16 mouse cellular contexts compared by ENCODE assay signal in the genomic region with DNA sequence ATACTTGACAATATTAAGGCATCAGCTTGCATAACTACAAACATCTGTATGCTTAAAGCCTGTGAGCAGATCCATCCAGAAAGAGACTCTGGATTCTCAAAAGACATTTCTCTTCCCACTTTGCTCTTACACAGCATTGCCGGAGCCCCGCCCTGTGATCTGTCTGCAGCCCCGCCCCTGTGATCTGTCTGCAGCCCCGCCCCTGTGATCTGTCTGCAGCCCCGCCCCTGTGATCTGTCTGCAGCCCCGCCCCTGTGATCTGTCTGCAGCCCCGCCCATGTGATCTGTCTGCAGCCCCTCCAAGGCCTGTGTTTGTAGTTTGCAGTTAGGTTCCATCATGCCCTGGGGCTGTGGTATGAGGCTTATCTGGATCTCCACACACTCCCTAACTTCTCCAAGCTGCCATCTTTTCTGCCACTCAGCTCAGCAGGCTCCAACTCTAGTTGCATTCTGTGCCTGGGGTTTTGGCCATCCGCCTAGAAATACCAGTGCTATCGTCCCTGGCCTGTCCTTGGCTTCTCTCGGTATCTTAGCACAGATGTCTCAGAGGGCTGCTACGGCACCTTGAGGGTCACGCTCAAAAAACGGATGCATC.
DNase-seq lines count a peak whose midpoint lies in the region; ATAC-seq lines count a peak whose summit lies in the region.
"Had no signal": no experiment of that assay in that cellular context is flagged by ENCODE, and none has a peak within 500 bp of the region (broad histone marks: within the 10 kb centered on the region; RNA-seq: fewer than 3 reads in every experiment).

No protein-coding gene starts in this region.

- H3K4me1 ChIP-seq in lung, embryonic 15.5 days = no peaks in the 10 kb centered on the region
- H3K4me1 ChIP-seq: embryonic facial prominence, embryonic 13.5 days; forebrain, embryonic 12.5 days; midbrain, embryonic 13.5 days had no signal

- peak; percentile 7 for DNase-seq in embryo, embryonic 10 days (ENCODE audit: low spot score)
- DNase-seq in embryo, embryonic 9.5 days (ENCODE audit: extremely low spot score) = no peak
- no peak for DNase-seq in lung, adult 18-20 months
- peak; percentile 74 for DNase-seq in adrenal gland, adult 2 months
- DNase-seq in heart, postnatal 10 days = peak; percentile 12 to 16
- DNase-seq in frontal cortex, adult 2 months (ENCODE audit: extremely low spot score in 1 of 2, low spot score in 1 of 2) = no peak
- DNase-seq in thymus, adult 18-20 months = no peak
- DNase-seq: retina, postnatal 1 day; spleen, adult 18-20 months had no signal

- no peak overlapping the region for H3K4me2 ChIP-seq in lung, embryonic 15.5 days
- H3K4me2 ChIP-seq: embryonic facial prominence, embryonic 13.5 days; forebrain, embryonic 12.5 days; liver, embryonic 11.5 days; midbrain, embryonic 13.5 days had no signal

- H3K27ac ChIP-seq in lung, embryonic 15.5 days = no peak overlapping the region
- H3K27ac ChIP-seq: embryonic facial prominence, embryonic 13.5 days; forebrain, embryonic 12.5 days; midbrain, embryonic 13.5 days; stomach, postnatal 0 days had no signal

- H3K9me3 ChIP-seq in lung, embryonic 15.5 days = no peaks in the 10 kb centered on the region
- H3K9me3 ChIP-seq: embryonic facial prominence, embryonic 13.5 days; forebrain, embryonic 12.5 days; midbrain, embryonic 13.5 days had no signal

- H3K27me3 ChIP-seq in lung, embryonic 15.5 days = no peaks in the 10 kb centered on the region
- H3K27me3 ChIP-seq: embryonic facial prominence, embryonic 13.5 days; forebrain, embryonic 12.5 days; midbrain, embryonic 13.5 days had no signal

- 55% methylated on average over 13 of the region's 13 CpGs for WGBS in lung, embryonic 15.5 days

- H3K4me3 ChIP-seq in lung, embryonic 15.5 days = no peak overlapping the region
- H3K4me3 ChIP-seq: embryonic facial prominence, embryonic 13.5 days; forebrain, embryonic 12.5 days; midbrain, embryonic 13.5 days had no signal

- ATAC-seq in lung, embryonic 15.5 days (ENCODE audit: borderline replicate concordance, extremely low read depth, low FRiP score, low TSS enrichment) = peak; percentile 49; the same call in 1 of the 2 replicates
- ATAC-seq: inflammation-experienced regulatory T-cells, adult 6 months; midbrain, embryonic 13.5 days had no signal

- no peaks in the 10 kb centered on the region for H3K36me3 ChIP-seq in lung, embryonic 15.5 days
- H3K36me3 ChIP-seq: embryonic facial prominence, embryonic 13.5 days; forebrain, embryonic 12.5 days; midbrain, embryonic 13.5 days had no signal

- intact Hi-C loops in heart, postnatal 10 days (cut with DNase I) = no loop called here

- no peak overlapping the region for H3K9ac ChIP-seq in lung, embryonic 15.5 days
- H3K9ac ChIP-seq: embryonic facial prominence, embryonic 13.5 days; forebrain, embryonic 12.5 days; midbrain, embryonic 13.5 days had no signal

Comparison
In these comparisons a context has a peak if more than half of its experiments do, and no peak if none do; other contexts are left out.
1. DNase-seq: peak in embryo, embryonic 10 days (single experiment), adrenal gland, adult 2 months (single experiment) and heart, postnatal 10 days (2 of 2); none in embryo, embryonic 9.5 days (single experiment), lung, adult 18-20 months (0 of 2), frontal cortex, adult 2 months (0 of 2) and thymus, adult 18-20 months (0 of 2).